Mouse (Mus musculus) C2C12 (cell line): ENCODE results near the gene Psmg4.
A peak's percentile ranks its signal among the peaks of the same experiment; 100 is the strongest.

Source experiments
- CTCF ChIP-seq: IDR thresholded peaks from one replicate; pipeline ENCODE4 v1.5.1; 2011; ENCODE audit not compliant: control insufficient read depth, insufficient read depth, insufficient read length
- FOSL1 ChIP-seq: IDR thresholded peaks from one replicate; pipeline ENCODE4 v1.8.0; 2011; ENCODE audit warnings: mild to moderate bottlenecking, low read length; ENCODE audit not compliant: poor library complexity, insufficient read depth, severe bottlenecking
- MAX ChIP-seq: IDR thresholded peaks from one replicate; pipeline ENCODE4 v1.6.1; 2011; ENCODE audit warnings: mild to moderate bottlenecking, control low read depth
- MYOD1 ChIP-seq: IDR thresholded peaks from one replicate; pipeline ENCODE4 v1.6.1; 2011; ENCODE audit warnings: low read depth; ENCODE audit not compliant: control insufficient read depth, insufficient read length
- MYOG ChIP-seq: IDR thresholded peaks from one replicate; pipeline ENCODE4 v1.6.1; 2011; ENCODE audit not compliant: control insufficient read depth, insufficient read length; ENCODE audit errors: extremely low read depth

GRCm38 (mm10) chr13:34154931-34155272 lies 7.9 kb upstream of the Psmg4 start:
- peak; percentile 2 for TF ChIP-seq CTCF
- TF ChIP-seq MYOD1, result no peak
- TF ChIP-seq MYOG, result no peak
- no peak for TF ChIP-seq FOSL1
- TF ChIP-seq MAX, result no peak
